Mouse (Mus musculus): Measurements from ENCODE around the gene Wfdc11.
"Not testable (repeated sequence)": the region's sequence is repeated elsewhere in the genome, so short reads cannot be mapped to it uniquely, and the experiment has no call there.

Wfdc11 gene

GRCm38 (mm10) chr2:164638696-164639095, 35.2 kb downstream of the Wfdc11 start, which contains the start of gene Wfdc16:
Gene Wfdc16, minus strand, starts transcription at chr2:164638796.
- DNase-seq (ENCODE audit: low spot score), result no peak

DNA sequence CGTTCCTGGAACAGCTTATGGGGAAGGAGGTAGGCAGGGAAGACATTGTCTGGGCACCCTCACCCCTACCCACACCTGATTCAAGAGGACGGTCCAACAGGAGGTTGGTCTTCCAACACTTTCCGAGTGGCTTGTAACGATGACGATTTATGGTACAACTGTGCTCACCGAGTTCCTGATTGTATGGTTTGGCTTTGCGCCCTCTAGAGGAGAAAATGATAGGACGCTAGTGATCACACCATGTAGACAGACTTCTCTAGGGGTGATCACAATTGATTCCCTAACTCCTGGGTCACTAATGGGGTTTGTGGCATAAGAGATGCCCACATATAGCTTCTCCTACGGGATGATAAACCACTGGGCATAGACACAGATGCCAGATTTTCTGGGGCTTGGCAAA, 38.6 kb downstream of the Wfdc11 start:
- DNase-seq (ENCODE audit: low spot score), result peak; percentile 18

DNA sequence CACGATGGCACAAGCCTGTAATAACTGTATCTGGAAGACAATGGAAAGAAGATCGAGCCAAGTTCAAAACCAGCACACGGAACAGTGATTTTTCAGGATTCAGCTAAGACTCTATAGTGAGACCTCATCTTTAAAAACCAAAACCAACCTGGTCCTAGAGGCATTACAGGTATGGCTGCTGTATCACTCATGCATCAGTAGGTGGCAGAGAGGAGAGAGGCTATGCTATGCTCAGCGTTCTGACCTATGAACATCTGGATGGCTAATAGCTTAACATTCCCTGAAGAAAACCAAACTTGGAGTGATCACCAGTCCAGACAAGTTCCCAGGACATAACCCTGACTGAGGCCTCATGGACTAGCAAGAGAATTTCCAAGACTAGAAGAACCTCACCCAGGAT, 52.1 kb downstream of the Wfdc11 start:
- DNase-seq (ENCODE audit: low spot score), result no peak

DNA sequence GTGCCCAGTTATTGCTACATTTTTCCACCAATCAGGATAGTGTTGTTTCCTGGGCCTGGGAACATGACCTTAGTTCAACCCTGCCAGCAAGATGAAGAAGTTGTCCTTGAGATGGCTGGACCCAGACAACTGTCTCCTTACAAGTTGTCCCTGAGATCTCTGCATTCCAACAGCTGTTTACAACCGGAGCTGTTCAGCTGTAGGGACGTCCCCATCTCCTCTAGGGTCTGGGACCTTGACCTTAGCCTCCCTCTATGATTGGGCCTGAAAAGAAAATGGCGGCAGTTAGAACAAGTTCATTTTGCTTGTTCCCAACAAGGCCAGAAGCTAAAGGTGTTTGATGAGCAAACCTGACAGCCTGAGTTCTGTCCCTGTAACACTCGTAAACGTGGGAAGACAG, 54.8 kb downstream of the Wfdc11 start:
- DNase-seq (ENCODE audit: low spot score), result no peak

DNA sequence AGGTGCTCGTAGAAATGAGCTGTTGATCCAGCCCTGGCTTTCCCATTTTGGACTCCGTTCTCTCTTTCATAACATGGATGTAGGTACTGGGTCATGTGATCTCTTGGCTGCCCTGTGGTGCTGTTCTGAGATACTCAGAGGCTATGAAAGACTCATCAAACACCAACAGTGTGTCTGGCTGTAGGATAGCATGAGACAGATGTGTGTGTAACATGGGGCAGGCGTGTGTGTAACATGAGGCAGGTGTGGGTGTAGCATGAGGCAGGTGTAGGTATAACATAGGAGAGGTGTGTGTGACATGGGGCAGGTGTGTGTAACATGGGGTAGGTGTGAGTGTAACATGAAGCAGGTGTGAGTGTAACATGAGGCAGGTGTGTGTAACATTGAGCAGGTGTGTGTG, 58.5 kb downstream of the Wfdc11 start:
- DNase-seq (ENCODE audit: low spot score), result no peak

DNA sequence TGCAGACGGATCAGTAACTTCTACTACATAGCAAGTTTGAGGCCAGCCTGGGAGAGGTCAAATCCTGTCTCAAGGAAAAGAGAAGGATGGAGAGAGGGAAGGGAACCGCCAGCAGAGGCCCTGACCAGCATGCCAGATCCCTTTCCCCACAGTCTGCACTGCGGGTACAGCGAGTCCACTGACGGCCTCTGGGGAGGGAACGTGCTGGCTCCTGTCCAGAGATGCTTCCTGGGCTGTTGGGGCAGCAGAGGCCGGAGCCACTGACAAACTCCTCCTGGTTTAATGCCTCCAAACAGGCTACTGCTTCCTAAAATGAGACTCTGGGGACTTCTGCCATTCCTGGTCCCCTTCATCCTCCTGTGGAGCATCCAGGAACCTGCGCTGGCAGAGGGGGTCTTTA, 60.4 kb downstream of the Wfdc11 start, which contains the start of the genes Wfdc6b and Wfdc8:
TSS of gene Wfdc6b (plus strand) at position 52 of the 400 bp plus-strand sequence.
TSS of gene Wfdc8 (minus strand) at position 156 of the 400 bp plus-strand sequence.
- not testable (repeated sequence) for DNase-seq (ENCODE audit: low spot score)
